Mouse (Mus musculus): ENCODE results near the gene C87436. TPM values are rescaled to one million over a fixed set of nuclear protein-coding genes. Genes with fewer than 3 reads are reported as not detected.

Gene C87436
- polyA plus RNA-seq, 1 experiment from 2014 or later = 24.3 TPM

DNA sequence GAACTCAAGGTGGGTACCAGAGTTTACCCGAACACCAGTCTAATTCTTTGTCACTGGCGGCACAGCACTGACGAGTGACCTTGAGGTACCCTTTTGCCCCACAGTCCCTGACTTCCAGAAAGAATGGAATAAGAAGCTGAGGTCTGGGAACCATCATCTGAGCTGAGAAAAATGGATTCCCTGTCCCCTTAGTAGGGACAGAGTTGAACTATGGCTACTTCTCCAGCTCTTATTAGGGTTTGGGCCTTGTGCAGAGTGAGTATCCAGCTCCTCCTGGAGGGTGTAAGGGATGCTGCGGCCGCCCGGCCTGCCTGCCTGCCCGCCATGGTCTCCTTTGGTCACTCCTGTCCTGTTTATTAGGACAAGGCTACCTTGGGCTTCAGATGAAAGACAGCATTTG is 34.9 kb downstream of the C87436 start:
- TF ChIP-seq CTCF (IDR thresholded peaks at IDR 0.05; ENCODE audit: low read depth) = peak; percentile 30; the same call in 1 of the 2 replicates
- H3K4me3 ChIP-seq (ENCODE audit: low read depth, low read length) = peak overlapping the region; percentile 42
- H3K27ac ChIP-seq (ENCODE audit: low read depth) = peak overlapping the region; percentile 92
- no peaks in the 10 kb centered on the region for H3K9me3 ChIP-seq (ENCODE audit: low read depth, low read length)
- WGBS = 53% methylated on average over 7 of the region's 7 CpGs
- peaks cover 10% of the 10 kb centered on the region; the same call in 1 of the 2 replicates for H3K4me1 ChIP-seq (ENCODE audit: insufficient read depth)
- peak overlapping the region; percentile 90 for H3K4me2 ChIP-seq
- H3K9ac ChIP-seq = peak overlapping the region; percentile 53
- H3K36me3 ChIP-seq (ENCODE audit: insufficient read depth) = peaks cover 18% of the 10 kb centered on the region; the same call in 1 of the 2 replicates
- peak; percentile 14; the same call in 1 of the 2 replicates for ATAC-seq (ENCODE audit: insufficient read depth)
- H3K27me3 ChIP-seq (ENCODE audit: insufficient read depth, low read length) = no peaks in the 10 kb centered on the region
- peak; percentile 32 for DNase-seq

DNA sequence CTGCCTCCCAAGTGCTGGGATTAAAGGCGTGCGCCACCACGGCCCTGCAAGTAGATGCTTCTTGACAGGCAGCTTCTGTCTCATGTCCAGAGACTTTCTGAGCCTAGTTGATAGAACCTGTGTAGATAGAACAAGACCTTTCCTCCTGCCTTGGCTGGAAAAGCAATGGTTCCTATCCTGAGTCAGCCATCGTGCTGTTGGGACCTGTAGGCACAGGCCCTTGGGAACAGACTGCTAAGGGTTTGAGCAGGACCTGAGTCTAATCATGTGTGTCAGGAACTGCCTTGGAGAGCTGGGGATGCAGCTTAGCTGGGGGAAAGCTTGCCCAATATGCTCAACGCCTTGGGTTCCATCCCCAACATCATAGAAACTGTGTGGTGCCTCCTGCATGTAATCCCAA is 35.9 kb downstream of the C87436 start:
- no peak overlapping the region for H3K4me3 ChIP-seq (ENCODE audit: low read depth, low read length)
- no peak for ATAC-seq (ENCODE audit: insufficient read depth)
- H3K27me3 ChIP-seq (ENCODE audit: insufficient read depth, low read length) = no peaks in the 10 kb centered on the region
- no peak overlapping the region for H3K9ac ChIP-seq
- H3K4me1 ChIP-seq (ENCODE audit: insufficient read depth) = peaks cover 10% of the 10 kb centered on the region; the same call in 1 of the 2 replicates
- no peaks in the 10 kb centered on the region for H3K9me3 ChIP-seq (ENCODE audit: low read depth, low read length)
- H3K27ac ChIP-seq (ENCODE audit: low read depth) = no peak overlapping the region; the same call in 1 of the 2 replicates
- 93% methylated on average over 5 of the region's 5 CpGs for WGBS
- no peak overlapping the region for H3K4me2 ChIP-seq
- peaks cover 13% of the 10 kb centered on the region; the same call in 1 of the 2 replicates for H3K36me3 ChIP-seq (ENCODE audit: insufficient read depth)
- no peak for DNase-seq
- no peak for TF ChIP-seq CTCF (IDR thresholded peaks at IDR 0.05; ENCODE audit: low read depth)

DNA sequence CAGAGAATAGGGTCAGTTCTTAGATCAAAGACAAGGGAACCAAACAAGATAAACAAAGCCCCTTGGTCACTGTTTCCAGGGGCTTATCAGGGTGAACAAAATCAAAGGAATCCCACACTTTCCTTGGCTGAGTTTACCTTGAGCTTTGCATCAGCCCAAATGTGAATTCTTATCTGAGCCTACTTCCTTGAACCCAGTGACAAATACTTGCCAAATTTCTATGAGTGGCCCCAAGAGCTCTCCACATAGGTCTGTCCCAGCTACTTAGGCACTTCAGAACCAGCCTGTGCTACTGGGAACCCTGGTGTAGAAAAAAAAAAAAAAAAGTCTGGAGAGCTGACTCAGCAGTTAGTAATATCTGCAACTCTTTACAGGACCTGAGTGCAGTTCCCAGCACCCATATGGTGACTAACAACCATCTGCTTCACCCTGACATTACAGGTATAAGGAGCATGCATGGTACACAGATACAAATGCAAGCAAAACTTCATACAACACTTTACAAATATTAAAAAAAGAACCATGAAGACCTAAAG is 36.5 kb downstream of the C87436 start:
- H3K4me3 ChIP-seq (ENCODE audit: low read depth, low read length) = no peak overlapping the region
- no peaks in the 10 kb centered on the region for H3K27me3 ChIP-seq (ENCODE audit: insufficient read depth, low read length)
- H3K9ac ChIP-seq = no peak overlapping the region
- ATAC-seq (ENCODE audit: insufficient read depth) (no peak), DNase-seq (no peak)
- no peak overlapping the region for H3K4me2 ChIP-seq
- H3K27ac ChIP-seq (ENCODE audit: low read depth) = peak overlapping the region; percentile 58; the same call in 1 of the 2 replicates
- peaks cover 8% of the 10 kb centered on the region; the same call in 1 of the 2 replicates for H3K36me3 ChIP-seq (ENCODE audit: insufficient read depth)
- peaks cover 10% of the 10 kb centered on the region; the same call in 1 of the 2 replicates for H3K4me1 ChIP-seq (ENCODE audit: insufficient read depth)
- TF ChIP-seq CTCF (IDR thresholded peaks at IDR 0.05; ENCODE audit: low read depth) = no peak
- H3K9me3 ChIP-seq (ENCODE audit: low read depth, low read length) = no peaks in the 10 kb centered on the region

DNA sequence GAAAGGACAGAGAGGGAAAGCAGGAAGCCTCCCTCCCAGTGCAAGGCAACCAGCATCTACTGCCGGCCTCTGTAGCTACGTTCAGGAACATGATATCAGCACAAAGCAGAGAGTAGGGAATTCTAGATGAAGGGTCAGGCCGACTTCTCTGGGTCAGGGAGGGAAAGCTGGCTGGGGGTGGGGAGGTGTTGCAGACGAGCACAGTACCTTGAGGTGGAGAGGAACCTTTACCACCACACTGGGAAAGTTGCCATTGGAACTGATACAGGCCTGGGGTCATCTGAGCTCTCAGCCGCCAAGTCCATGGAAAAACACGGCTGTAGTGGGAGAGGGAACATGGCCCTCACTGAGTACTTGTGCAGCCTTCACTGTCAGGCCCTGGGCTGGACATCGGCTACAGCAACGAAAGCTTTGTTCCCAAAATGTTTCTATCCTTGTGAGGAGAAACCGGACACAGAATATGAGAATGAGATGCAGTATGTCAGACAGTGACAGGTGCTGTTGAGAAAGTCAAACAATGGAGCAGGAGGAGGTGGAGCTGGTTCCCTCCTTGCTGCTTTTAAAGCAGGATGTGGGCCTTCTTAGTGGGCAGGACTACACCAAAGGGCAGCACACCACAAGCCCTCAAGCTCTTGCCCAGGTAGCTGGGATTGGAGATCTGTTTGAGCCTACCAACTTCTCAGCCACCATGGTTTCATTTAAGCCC is 37.4 kb downstream of the C87436 start:
- H3K9ac ChIP-seq = no peak overlapping the region; the same call in 1 of the 2 replicates
- DNase-seq (no peak), ATAC-seq (ENCODE audit: insufficient read depth) (no peak)
- 38% methylated on average over 9 of the region's 9 CpGs for WGBS
- peaks cover 17% of the 10 kb centered on the region for H3K4me1 ChIP-seq (ENCODE audit: insufficient read depth)
- H3K4me3 ChIP-seq (ENCODE audit: low read depth, low read length) = no peak overlapping the region
- no peaks in the 10 kb centered on the region for H3K27me3 ChIP-seq (ENCODE audit: insufficient read depth, low read length)
- no peak for TF ChIP-seq CTCF (IDR thresholded peaks at IDR 0.05; ENCODE audit: low read depth)
- no peaks in the 10 kb centered on the region for H3K36me3 ChIP-seq (ENCODE audit: insufficient read depth)
- H3K9me3 ChIP-seq (ENCODE audit: low read depth, low read length) = no peaks in the 10 kb centered on the region
- H3K4me2 ChIP-seq = no peak overlapping the region
- peak overlapping the region; percentile 58; the same call in 1 of the 2 replicates for H3K27ac ChIP-seq (ENCODE audit: low read depth)

DNA sequence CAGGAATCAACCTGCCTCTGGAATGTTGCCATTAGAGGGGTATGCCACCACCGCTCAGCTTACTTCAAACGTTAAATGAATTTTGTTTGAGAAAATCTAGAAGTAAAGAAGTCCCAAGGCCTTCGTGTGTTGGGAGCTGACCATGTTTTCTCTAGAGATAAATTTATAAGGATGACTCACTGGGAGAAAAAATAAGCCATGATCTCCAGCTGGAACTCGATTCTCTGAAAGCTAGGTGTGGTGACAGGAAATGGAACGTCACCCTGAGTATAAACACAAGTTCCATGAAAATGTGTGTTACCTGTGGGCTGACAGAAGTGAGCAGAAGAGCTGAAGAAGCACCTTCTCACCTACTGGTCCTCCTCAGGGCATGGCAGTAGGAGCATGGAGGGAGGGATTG is 38.8 kb downstream of the C87436 start:
- H3K9me3 ChIP-seq (ENCODE audit: low read depth, low read length) = no peaks in the 10 kb centered on the region
- DNase-seq (no peak), ATAC-seq (ENCODE audit: insufficient read depth) (no peak)
- no peak overlapping the region for H3K4me3 ChIP-seq (ENCODE audit: low read depth, low read length)
- TF ChIP-seq CTCF (IDR thresholded peaks at IDR 0.05; ENCODE audit: low read depth) = no peak
- peaks cover 22% of the 10 kb centered on the region for H3K4me1 ChIP-seq (ENCODE audit: insufficient read depth)
- 60% methylated on average over 5 of the region's 5 CpGs for WGBS
- no peak overlapping the region for H3K4me2 ChIP-seq
- H3K36me3 ChIP-seq (ENCODE audit: insufficient read depth) = no peaks in the 10 kb centered on the region
- no peaks in the 10 kb centered on the region for H3K27me3 ChIP-seq (ENCODE audit: insufficient read depth, low read length)
- H3K9ac ChIP-seq = no peak overlapping the region
- peak overlapping the region; percentile 48; the same call in 1 of the 2 replicates for H3K27ac ChIP-seq (ENCODE audit: low read depth)

DNA sequence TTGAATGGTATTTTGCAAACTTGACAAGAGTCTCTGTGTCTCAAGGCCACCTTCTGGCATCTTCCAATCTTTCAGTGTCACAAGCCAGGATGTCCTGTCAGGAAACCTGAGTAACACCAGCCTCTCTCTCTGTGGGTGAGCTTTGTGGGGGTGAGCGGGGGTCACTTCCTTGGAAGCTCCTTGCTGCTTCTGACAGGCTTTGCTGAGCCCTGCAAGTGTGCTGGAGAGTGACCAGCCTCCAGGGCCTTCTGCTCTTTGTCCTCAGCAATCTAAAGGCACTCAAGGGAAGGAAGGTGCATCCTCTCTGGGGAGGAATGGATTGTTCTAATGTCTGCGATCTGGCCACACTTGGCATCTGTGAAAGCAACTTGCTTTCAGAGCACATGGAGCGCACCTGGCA is 41.1 kb downstream of the C87436 start:
- DNase-seq = peak; percentile 48

DNA sequence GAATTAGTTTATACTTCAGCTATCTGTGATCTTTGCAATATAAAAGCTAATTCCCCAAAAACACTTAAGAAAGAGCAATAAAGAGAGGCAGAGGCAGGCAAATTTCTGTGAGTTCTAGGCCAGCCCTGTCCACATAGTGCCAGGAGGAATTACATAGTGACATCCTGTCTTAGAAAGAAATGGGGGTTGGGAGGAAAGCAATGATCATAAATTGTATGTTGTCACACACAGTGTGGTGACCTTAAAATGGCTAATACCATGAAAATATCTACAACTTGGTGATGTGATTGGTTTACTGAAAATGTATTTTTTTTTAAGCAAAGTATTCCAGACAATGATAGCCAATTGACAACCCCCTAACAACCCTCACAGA is 41.6 kb downstream of the C87436 start:
- Histone ChIP-seq H3K27me3 (ENCODE audit: insufficient read depth, low read length) (no peaks in the 10 kb centered on the region), H3K27ac (ENCODE audit: low read depth) (peak overlapping the region; percentile 93), H3K4me2 (peak overlapping the region; percentile 54), H3K9me3 (ENCODE audit: low read depth, low read length) (no peaks in the 10 kb centered on the region), H3K4me1 (ENCODE audit: insufficient read depth) (peaks cover 12% of the 10 kb centered on the region), H3K4me3 (ENCODE audit: low read depth, low read length) (no peak overlapping the region), H3K36me3 (ENCODE audit: insufficient read depth) (no peaks in the 10 kb centered on the region), H3K9ac (no peak overlapping the region)
- TF ChIP-seq CTCF (IDR thresholded peaks at IDR 0.05; ENCODE audit: low read depth) = no peak
- DNase-seq = peak; percentile 49
- no peak for ATAC-seq (ENCODE audit: insufficient read depth)

More for the DNA sequence above, 41.1 kb downstream of the C87436 start:
- H3K4me2 ChIP-seq = no peak overlapping the region
- no peaks in the 10 kb centered on the region for H3K36me3 ChIP-seq (ENCODE audit: insufficient read depth)
- WGBS = 59% methylated on average over 3 of the region's 3 CpGs
- TF ChIP-seq CTCF (IDR thresholded peaks at IDR 0.05; ENCODE audit: low read depth) = no peak
- ATAC-seq (ENCODE audit: insufficient read depth) = no peak
- H3K9me3 ChIP-seq (ENCODE audit: low read depth, low read length) = no peaks in the 10 kb centered on the region
- no peak overlapping the region for H3K4me3 ChIP-seq (ENCODE audit: low read depth, low read length)
- H3K27ac ChIP-seq (ENCODE audit: low read depth) = peak overlapping the region; percentile 93
- H3K27me3 ChIP-seq (ENCODE audit: insufficient read depth, low read length) = no peaks in the 10 kb centered on the region
- peaks cover 15% of the 10 kb centered on the region for H3K4me1 ChIP-seq (ENCODE audit: insufficient read depth)
- H3K9ac ChIP-seq = no peak overlapping the region

Measured in lung, embryonic 14.5 days (tissue).